Mouse (Mus musculus) common myeloid progenitor, adult 5-6 weeks (primary cell): Measurements from ENCODE around the gene Gimap1. TPM values are rescaled to one million over a fixed set of nuclear protein-coding genes. Genes with fewer than 3 reads are reported as not detected.

Experiments used
- ATAC-seq: replicated peaks from 2 replicates; pipeline ENCODE4 v1.8.0; 2016; ENCODE audit warnings: low read depth, mild to moderate bottlenecking, moderate TSS enrichment, inconsistent platforms; ENCODE audit not compliant: poor library complexity, severe bottlenecking
- total RNA-seq: library from RNA; stranded (forward); fragments of 200-1000, 187-1606 nt; gene quantifications from 2 replicates; pipeline ENCODE4 v1.2.3, GENCODE M21; 2017

The Gimap1 gene
- 38.7 and 51.3 TPM in 2 replicates for total RNA-seq

GRCm38 (mm10) chr6:48738961-48739779 is at the start of gene Gimap1:
Gene Gimap1, plus strand, starts transcription at chr6:48739054.
- peak; percentile 81 for ATAC-seq

- ATAC-seq = no peak
These were observed 49.5 kb upstream of the Gimap1 start for GRCm38 (mm10) chr6:48689320-48689719.

DNA sequence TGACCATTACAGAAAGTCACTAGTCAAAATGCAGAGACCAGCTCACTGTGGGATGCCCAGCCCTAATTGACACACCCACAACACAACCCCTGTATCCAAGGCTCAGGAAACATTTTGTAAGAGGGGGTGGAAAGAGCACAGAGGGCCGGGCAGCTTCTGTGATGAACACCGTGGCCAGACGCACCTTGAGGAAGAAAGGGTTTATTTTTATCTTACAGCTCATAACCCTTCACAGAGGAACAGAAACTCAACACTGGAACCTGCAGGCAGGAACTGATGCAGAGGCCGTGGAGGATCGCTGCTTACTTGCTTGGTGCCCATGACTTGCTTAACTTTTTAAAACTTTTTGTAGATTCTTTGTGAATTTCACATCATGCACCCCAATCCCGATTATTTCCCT is 45.9 kb upstream of the Gimap1 start:
- 0 out of 2 replicates have a peak, but pooled peaks have one; percentile 22 for ATAC-seq

DNA sequence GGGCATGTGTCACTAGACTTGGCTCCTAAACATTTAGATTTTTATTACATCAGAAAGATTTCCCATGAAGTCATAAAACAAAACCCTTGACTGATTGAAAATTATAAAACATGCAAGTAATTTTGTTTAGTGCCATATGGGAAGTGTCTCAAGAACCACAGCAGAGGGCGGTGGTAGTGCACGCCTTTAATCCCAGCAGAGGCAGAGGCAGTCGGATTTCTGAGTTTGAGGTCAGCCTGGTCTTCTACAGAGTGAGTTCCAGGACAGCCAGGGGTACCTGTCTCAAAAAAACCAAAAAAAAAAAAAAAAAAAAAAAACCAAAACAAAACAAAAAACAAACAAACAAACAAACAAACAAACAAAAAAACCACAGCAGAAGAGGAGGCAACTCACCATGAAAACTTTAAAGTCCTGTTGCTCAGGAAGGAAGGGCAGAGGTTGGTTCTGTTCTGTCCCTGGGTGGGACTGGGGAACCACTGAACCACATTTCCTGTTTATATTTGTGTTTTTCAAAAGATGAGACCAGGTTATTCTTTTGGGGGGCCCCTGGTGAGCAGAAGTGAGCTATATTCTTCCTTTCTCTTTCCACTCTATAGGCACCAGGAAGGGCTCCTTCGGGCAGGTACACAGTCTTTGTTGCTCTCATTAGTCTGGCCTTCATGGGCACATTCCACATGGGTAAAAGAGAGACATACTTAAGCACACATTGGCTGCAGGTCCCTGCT is 41.9 kb upstream of the Gimap1 start:
- no peak for ATAC-seq

GRCm38 (mm10) chr6:48697555-48697930 is 41.3 kb upstream of the Gimap1 start:
- no peak for ATAC-seq

- no peak for ATAC-seq
These were observed 40.6 kb upstream of the Gimap1 start for GRCm38 (mm10) chr6:48698066-48698856.

DNA sequence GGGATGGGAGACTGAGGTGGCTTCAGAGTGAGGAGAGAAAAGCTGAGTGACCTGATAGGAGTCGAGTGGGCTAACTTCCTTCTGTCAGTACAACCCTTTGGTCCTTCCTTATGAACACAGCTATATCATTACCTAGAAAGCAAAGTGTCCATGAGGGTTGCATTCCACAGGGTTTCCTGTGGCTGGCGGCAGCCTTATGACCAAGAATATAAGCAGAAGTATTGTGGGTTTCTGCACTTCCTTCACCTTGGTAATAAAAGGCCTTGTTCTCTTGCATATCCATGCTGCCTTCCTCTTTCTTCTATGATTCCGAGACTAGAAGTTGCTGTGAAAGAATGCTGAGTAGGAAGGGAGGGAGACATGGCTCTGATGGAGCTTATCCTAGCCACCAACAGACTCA is 40.0 kb upstream of the Gimap1 start:
- peak; percentile 73 for ATAC-seq

- peak; percentile 82 for ATAC-seq
These were observed 38.4 kb upstream of the Gimap1 start for GRCm38 (mm10) chr6:48700251-48701075.

DNA sequence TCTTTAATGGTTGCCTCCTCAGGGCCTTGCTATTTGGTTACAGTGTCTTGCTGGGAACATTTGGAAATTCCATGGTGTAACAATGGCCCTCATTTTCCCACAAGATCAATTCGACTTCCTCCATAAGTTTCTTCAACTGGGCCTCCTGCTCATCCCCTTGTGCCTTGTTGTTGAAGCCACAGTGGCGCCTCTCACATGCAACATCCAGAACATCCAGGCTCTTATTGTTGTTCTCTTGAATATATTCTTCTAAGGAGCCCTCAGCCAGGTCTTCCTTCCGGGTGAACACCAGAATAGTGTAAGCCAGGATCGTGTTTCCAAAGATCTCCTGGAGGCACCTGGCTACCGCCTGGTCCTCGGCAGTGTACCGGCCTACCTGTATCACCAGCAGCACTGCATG is 36.7 kb upstream of the Gimap1 start:
- no peak for ATAC-seq

DNA sequence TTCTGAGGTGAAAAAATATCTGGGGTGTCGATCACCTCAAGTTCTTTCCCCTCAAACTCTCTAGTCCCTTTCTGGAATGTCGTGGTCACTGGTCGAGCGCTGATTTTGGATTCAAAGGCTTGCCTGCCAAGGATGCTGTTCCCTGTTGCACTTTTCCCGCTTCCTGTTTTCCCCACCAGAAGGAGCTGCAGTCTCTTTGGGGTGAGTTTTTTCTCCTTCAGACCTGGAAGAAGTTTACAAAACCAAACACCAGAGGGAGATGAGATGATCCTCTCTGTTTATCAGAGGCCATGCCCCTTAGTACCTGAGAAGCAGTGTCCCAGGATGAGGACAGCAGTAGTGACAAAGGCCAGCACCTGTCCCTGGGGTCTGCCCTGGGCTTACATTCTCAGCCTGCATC is 36.3 kb upstream of the Gimap1 start:
- ATAC-seq = no peak

- ATAC-seq = no peak
These were observed 34.7 kb upstream of the Gimap1 start for GRCm38 (mm10) chr6:48704146-48704545.

DNA sequence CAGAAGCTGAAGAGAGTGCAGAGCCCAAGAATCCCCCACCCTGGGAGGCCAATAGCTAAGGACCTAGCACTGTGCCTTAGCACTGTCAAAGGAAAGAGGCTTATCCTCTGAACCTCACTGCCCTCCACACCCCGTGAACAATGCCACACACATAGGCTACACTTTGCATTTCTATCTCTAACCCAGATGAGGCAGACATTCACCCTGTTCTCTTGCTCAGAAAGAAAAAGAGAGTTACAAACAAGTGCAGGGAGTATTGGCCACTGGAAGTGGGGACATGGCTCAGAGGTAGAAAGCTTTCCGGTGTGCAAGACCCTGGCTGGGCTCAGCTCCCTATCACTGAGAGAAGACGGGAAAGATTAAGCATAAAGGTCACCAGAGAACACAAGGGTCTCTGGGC is 32.7 kb upstream of the Gimap1 start:
- no peak for ATAC-seq

GRCm38 (mm10) chr6:48718455-48718854 is 20.4 kb upstream of the Gimap1 start, which contains the start of the genes Gm28053 and Gimap7:
Gene Gm28053, plus strand, starts transcription at chr6:48718607.
Gene Gimap7, plus strand, starts transcription at chr6:48718621.
- ATAC-seq = peak; percentile 68

GRCm38 (mm10) chr6:48720326-48720725 is 18.5 kb upstream of the Gimap1 start:
- ATAC-seq = no peak

GRCm38 (mm10) chr6:48723468-48723867 is 15.4 kb upstream of the Gimap1 start:
- ATAC-seq = no peak

DNA sequence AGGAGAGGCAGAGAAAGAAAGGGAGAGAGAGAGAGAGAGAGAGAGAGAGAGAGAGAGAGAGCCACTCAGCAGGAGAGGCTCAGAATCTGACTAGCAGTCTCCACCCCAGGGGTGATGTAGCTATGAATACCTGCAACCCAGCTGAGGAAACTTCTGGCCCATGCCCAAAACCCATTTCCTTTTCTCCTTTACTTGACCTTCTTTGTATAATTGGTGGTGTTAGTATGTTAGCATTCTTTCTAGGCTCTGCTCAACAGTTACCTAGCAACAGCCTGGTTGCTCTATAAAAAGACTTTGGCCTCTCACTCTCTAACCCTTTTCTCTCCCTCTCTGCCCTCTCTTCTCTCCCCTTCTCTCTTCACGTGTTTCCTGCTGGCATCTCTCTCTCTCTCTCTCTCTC is 13.4 kb upstream of the Gimap1 start:
- ATAC-seq = no peak

- ATAC-seq = no peak
These were observed 11.1 kb upstream of the Gimap1 start for GRCm38 (mm10) chr6:48727761-48728160.

- peak; percentile 46 for ATAC-seq
These were observed 6.0 kb upstream of the Gimap1 start for GRCm38 (mm10) chr6:48732864-48733304.

- no peak for ATAC-seq
These were observed 5.2 kb upstream of the Gimap1 start for GRCm38 (mm10) chr6:48733660-48734059.

DNA sequence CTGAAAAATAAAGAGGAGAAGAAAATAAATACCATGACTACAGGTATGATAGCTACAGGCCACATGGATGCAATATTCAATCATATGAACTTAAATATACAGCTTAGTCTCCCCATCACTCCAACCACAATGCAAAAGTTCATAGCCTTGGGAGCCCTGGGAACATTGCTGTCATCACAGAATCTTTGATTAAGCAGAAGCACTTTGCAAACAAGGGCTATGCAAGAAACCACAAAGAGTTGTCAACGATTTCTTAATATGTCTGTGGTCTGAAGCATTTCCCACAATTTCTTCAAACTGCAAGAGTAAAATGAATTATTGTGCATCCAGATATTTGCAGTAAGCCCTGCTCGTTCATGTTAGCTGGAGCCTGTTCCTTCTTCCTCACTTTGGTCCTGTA is 1.8 kb upstream of the Gimap1 start:
- peak; percentile 24 for ATAC-seq
